Mouse (Mus musculus) hindbrain, embryonic 13.5 days (tissue): Measurements from ENCODE around the gene Tmc2. TPM values are rescaled to one million over a fixed set of nuclear protein-coding genes. Genes with fewer than 3 reads are reported as not detected.
A peak's percentile ranks its signal among the peaks of the same experiment; 100 is the strongest.

Source experiments
- ATAC-seq: fragments of 200-750 bp; cut with Nextera tagmentation; 2 replicates; pipeline ENCODE4 v1.8.0; 2017; ENCODE audit warnings: moderate TSS enrichment; ENCODE audit not compliant: low FRiP score
- H3K27ac ChIP-seq: fragments of 300-500 bp; sonication (generic); 2 replicates; pipeline ENCODE4 v1.5.1; 2015; ENCODE audit warnings: inconsistent platforms, mild to moderate bottlenecking, moderate library complexity
- H3K27me3 ChIP-seq: fragments of 300-500 bp; sonication (generic); 2 replicates; pipeline ENCODE4 v1.6.1; 2015; ENCODE audit warnings: mild to moderate bottlenecking, inconsistent platforms
- H3K36me3 ChIP-seq: fragments of 300-500 bp; sonication (generic); 2 replicates; pipeline ENCODE4 v1.6.1; 2015; ENCODE audit warnings: mild to moderate bottlenecking, inconsistent platforms
- H3K4me1 ChIP-seq: fragments of 300-500 bp; sonication (generic); replicated peaks from 2 replicates; pipeline ENCODE4 v1.6.1; 2015; ENCODE audit warnings: inconsistent platforms
- H3K4me2 ChIP-seq: fragments of 300-500 bp; sonication (generic); 2 replicates; pipeline ENCODE4 v1.6.1; 2015; ENCODE audit warnings: inconsistent platforms, mild to moderate bottlenecking, moderate library complexity
- H3K4me3 ChIP-seq: fragments of 300-500 bp; sonication (generic); 2 replicates; pipeline ENCODE4 v1.5.1; 2015; ENCODE audit warnings: mild to moderate bottlenecking, inconsistent platforms
- H3K9ac ChIP-seq: fragments of 300-500 bp; sonication (generic); 2 replicates; pipeline ENCODE4 v1.6.1; 2015; ENCODE audit warnings: mild to moderate bottlenecking, inconsistent platforms
- H3K9me3 ChIP-seq: fragments of 300-500 bp; sonication (generic); 2 replicates; pipeline ENCODE4 v1.6.1; 2016; ENCODE audit warnings: inconsistent platforms
- WGBS: fragments of 180-500 bp; shearing (Covaris S2); methylation state at CpG from one replicate; pipeline ENCODE4 v1.1.7; 2015; 5-methylcytosine and 5-hydroxymethylcytosine counted together
- polyA plus RNA-seq: library from polyadenylated mRNA; unstranded; fragments of >200 nt; fragmentation: Nextera tagmentation; extraction: Ambion mirVana; gene quantifications from 2 replicates; pipeline ENCODE4 v1.2.1, GENCODE M21; 2015

Tmc2 gene
- polyA plus RNA-seq = not detected in 2 replicates

GRCm38 (mm10) chr2:130194894-130195293 is at the start of gene Tmc2:
Gene Tmc2, plus strand, starts transcription at chr2:130195194.
- H3K4me1 ChIP-seq = no peaks in the 10 kb centered on the region
- ATAC-seq = no peak
- WGBS = 95% methylated on average over 16 of the region's 16 CpGs
- no peaks in the 10 kb centered on the region for H3K36me3 ChIP-seq
- no peak within 1 kb of the TSS for H3K27ac ChIP-seq
- H3K4me2 ChIP-seq = no peak within 1 kb of the TSS
- H3K27me3 ChIP-seq = no peaks in the 10 kb centered on the region
- no peak within 1 kb of the TSS for H3K9ac ChIP-seq
- H3K9me3 ChIP-seq = no peaks in the 10 kb centered on the region
- no peak within 1 kb of the TSS for H3K4me3 ChIP-seq

GRCm38 (mm10) chr2:130146089-130146668 is 48.8 kb upstream of the Tmc2 start:
- no peak overlapping the region for H3K4me2 ChIP-seq
- WGBS = 72% methylated on average over 5 of the region's 5 CpGs
- H3K27me3 ChIP-seq = no peaks in the 10 kb centered on the region
- no peak overlapping the region for H3K27ac ChIP-seq
- no peaks in the 10 kb centered on the region for H3K36me3 ChIP-seq
- ATAC-seq = no peak
- no peaks in the 10 kb centered on the region for H3K9me3 ChIP-seq
- H3K4me3 ChIP-seq = no peak overlapping the region
- no peak overlapping the region for H3K9ac ChIP-seq
- H3K4me1 ChIP-seq = no peaks in the 10 kb centered on the region

GRCm38 (mm10) chr2:130155171-130155570 is 39.8 kb upstream of the Tmc2 start:
- Histone ChIP-seq H3K27me3 (no peaks in the 10 kb centered on the region), H3K4me1 (peaks cover 8% of the 10 kb centered on the region; the same call in 1 of the 2 replicates), H3K27ac (no peak overlapping the region), H3K9me3 (no peaks in the 10 kb centered on the region), H3K36me3 (no peaks in the 10 kb centered on the region), H3K4me2 (no peak overlapping the region), H3K4me3 (no peak overlapping the region), H3K9ac (no peak overlapping the region)
- ATAC-seq = no peak; the same call in 1 of the 2 replicates
- 73% methylated on average over 3 of the region's 3 CpGs for WGBS

GRCm38 (mm10) chr2:130155851-130156250 is 39.1 kb upstream of the Tmc2 start:
- Histone ChIP-seq H3K27ac (no peak overlapping the region), H3K4me2 (no peak overlapping the region), H3K36me3 (no peaks in the 10 kb centered on the region), H3K4me3 (no peak overlapping the region), H3K27me3 (no peaks in the 10 kb centered on the region), H3K9ac (no peak overlapping the region), H3K9me3 (no peaks in the 10 kb centered on the region), H3K4me1 (peaks cover 8% of the 10 kb centered on the region; the same call in 1 of the 2 replicates)
- no peak for ATAC-seq

GRCm38 (mm10) chr2:130157231-130158087 is 37.5 kb upstream of the Tmc2 start:
- Histone ChIP-seq H3K4me1 (peaks cover 8% of the 10 kb centered on the region; the same call in 1 of the 2 replicates), H3K4me2 (no peak overlapping the region), H3K4me3 (no peak overlapping the region), H3K27ac (no peak overlapping the region), H3K9ac (no peak overlapping the region), H3K36me3 (no peaks in the 10 kb centered on the region), H3K27me3 (no peaks in the 10 kb centered on the region), H3K9me3 (no peaks in the 10 kb centered on the region)
- 48% methylated on average over 14 of the region's 14 CpGs for WGBS
- ATAC-seq = no peak

- no peak overlapping the region for H3K4me2 ChIP-seq
- H3K9me3 ChIP-seq = no peaks in the 10 kb centered on the region
- no peaks in the 10 kb centered on the region for H3K36me3 ChIP-seq
- H3K4me3 ChIP-seq = no peak overlapping the region
- no peak for ATAC-seq
- H3K27me3 ChIP-seq = no peaks in the 10 kb centered on the region
- no peak overlapping the region for H3K27ac ChIP-seq
- peaks cover 8% of the 10 kb centered on the region; the same call in 1 of the 2 replicates for H3K4me1 ChIP-seq
- no peak overlapping the region for H3K9ac ChIP-seq
- WGBS = 55% methylated on average over 4 of the region's 4 CpGs
These were observed 36.9 kb upstream of the Tmc2 start for GRCm38 (mm10) chr2:130158088-130158437.

GRCm38 (mm10) chr2:130162701-130163100 is 32.3 kb upstream of the Tmc2 start:
- Histone ChIP-seq H3K9ac (no peak overlapping the region), H3K9me3 (no peaks in the 10 kb centered on the region), H3K27ac (no peak overlapping the region), H3K27me3 (no peaks in the 10 kb centered on the region), H3K4me1 (peaks cover 10% of the 10 kb centered on the region), H3K36me3 (peaks cover 6% of the 10 kb centered on the region; the same call in 1 of the 2 replicates), H3K4me3 (no peak overlapping the region), H3K4me2 (no peak overlapping the region)
- ATAC-seq = no peak
- 88% methylated on average over 5 of the region's 5 CpGs for WGBS

- Histone ChIP-seq H3K27me3 (no peaks in the 10 kb centered on the region), H3K9me3 (no peaks in the 10 kb centered on the region), H3K36me3 (peaks cover 30% of the 10 kb centered on the region), H3K4me1 (peaks cover 6% of the 10 kb centered on the region; the same call in 1 of the 2 replicates), H3K4me3 (no peak overlapping the region), H3K27ac (no peak overlapping the region), H3K4me2 (no peak overlapping the region), H3K9ac (no peak overlapping the region)
- ATAC-seq = peak; percentile 80
- 52% methylated on average over 9 of the region's 9 CpGs for WGBS
These were observed 28.4 kb upstream of the Tmc2 start for GRCm38 (mm10) chr2:130166311-130167214.

GRCm38 (mm10) chr2:130167861-130168260 is 27.1 kb upstream of the Tmc2 start:
- no peak overlapping the region for H3K4me2 ChIP-seq
- peaks cover 43% of the 10 kb centered on the region for H3K36me3 ChIP-seq
- H3K9ac ChIP-seq = no peak overlapping the region
- no peaks in the 10 kb centered on the region for H3K9me3 ChIP-seq
- H3K27ac ChIP-seq = no peak overlapping the region
- no peaks in the 10 kb centered on the region for H3K27me3 ChIP-seq
- 54% methylated on average over 3 of the region's 3 CpGs for WGBS
- H3K4me1 ChIP-seq = peaks cover 6% of the 10 kb centered on the region; the same call in 1 of the 2 replicates
- ATAC-seq = no peak
- H3K4me3 ChIP-seq = no peak overlapping the region

GRCm38 (mm10) chr2:130171674-130172073 is 23.3 kb upstream of the Tmc2 start:
- Histone ChIP-seq H3K4me3 (no peak overlapping the region), H3K9ac (no peak overlapping the region), H3K36me3 (peaks cover 72% of the 10 kb centered on the region), H3K27me3 (no peaks in the 10 kb centered on the region), H3K9me3 (no peaks in the 10 kb centered on the region), H3K4me1 (peaks cover 4% of the 10 kb centered on the region), H3K27ac (no peak overlapping the region), H3K4me2 (no peak overlapping the region)
- WGBS = 86% methylated on average over 2 of the region's 2 CpGs
- no peak for ATAC-seq

- Histone ChIP-seq H3K4me2 (peak overlapping the region; percentile 92), H3K27me3 (no peaks in the 10 kb centered on the region), H3K9me3 (no peaks in the 10 kb centered on the region), H3K27ac (no peak overlapping the region), H3K9ac (peak overlapping the region; percentile 99), H3K4me1 (peaks cover 27% of the 10 kb centered on the region), H3K36me3 (peaks cover 47% of the 10 kb centered on the region), H3K4me3 (peak overlapping the region; percentile 99)
- no peak for ATAC-seq
- WGBS = 81% methylated on average over 8 of the region's 8 CpGs
These were observed 18.2 kb upstream of the Tmc2 start for GRCm38 (mm10) chr2:130176820-130177219.

GRCm38 (mm10) chr2:130178381-130178705 is 16.7 kb upstream of the Tmc2 start:
- ATAC-seq = no peak
- Histone ChIP-seq H3K9me3 (no peaks in the 10 kb centered on the region), H3K9ac (peak overlapping the region; percentile 99), H3K36me3 (peaks cover 32% of the 10 kb centered on the region), H3K27me3 (no peaks in the 10 kb centered on the region), H3K4me3 (peak overlapping the region; percentile 99), H3K4me1 (peaks cover 27% of the 10 kb centered on the region), H3K4me2 (peak overlapping the region; percentile 92), H3K27ac (peak overlapping the region; percentile 98)
- WGBS = 0% methylated on average over 11 of the region's 11 CpGs
